Mouse (Mus musculus): ENCODE results near the gene Afap1. TPM values are rescaled to one million over a fixed set of nuclear protein-coding genes. Genes with fewer than 3 reads are reported as not detected.

Gene Afap1
- polyA plus RNA-seq, 1 experiment: 17.2 TPM

GRCm38 (mm10) chr5:35971841-35972578 is 78.9 kb downstream of the Afap1 start:
- no peaks in the 10 kb centered on the region; the same call in 1 of the 2 replicates for H3K4me1 ChIP-seq (ENCODE audit: control insufficient read depth, insufficient read depth, low read length)
- TF ChIP-seq POLR2A (IDR thresholded peaks at IDR 0.05; ENCODE audit: low read depth, low read length) (no peak), CTCF (conservative IDR thresholded peaks at IDR 0.05; ENCODE audit: insufficient read depth, insufficient read length, low read depth, low read length) (peak; percentile 90)
- 61% methylated on average over 10 of the region's 10 CpGs for WGBS

GRCm38 (mm10) chr5:35972739-35973138 is 79.6 kb downstream of the Afap1 start:
- Histone ChIP-seq H3K4me1 (ENCODE audit: control insufficient read depth, insufficient read depth, low read length) (no peaks in the 10 kb centered on the region; the same call in 1 of the 2 replicates), H3K36me3 (ENCODE audit: control insufficient read depth, insufficient read depth, low read length) (no peaks in the 10 kb centered on the region), H3K27ac (ENCODE audit: insufficient read depth, low read depth, low read length) (no peak overlapping the region), H3K4me3 (ENCODE audit: insufficient read depth, low read depth, low read length) (no peak overlapping the region), H3K27me3 (replicated peaks; ENCODE audit: control insufficient read depth, insufficient read depth, low read length) (no peaks in the 10 kb centered on the region)
- TF ChIP-seq POLR2A (IDR thresholded peaks at IDR 0.05; ENCODE audit: low read depth, low read length): no peak
- 81% methylated on average over 7 of the region's 7 CpGs for WGBS
- DNase-seq: no peak

More at GRCm38 (mm10) chr5:35971841-35972578, 78.9 kb downstream of the Afap1 start:
- peak; percentile 69 for DNase-seq
- Histone ChIP-seq H3K36me3 (ENCODE audit: control insufficient read depth, insufficient read depth, low read length) (no peaks in the 10 kb centered on the region), H3K4me3 (ENCODE audit: insufficient read depth, low read depth, low read length) (no peak overlapping the region), H3K27me3 (replicated peaks; ENCODE audit: control insufficient read depth, insufficient read depth, low read length) (no peaks in the 10 kb centered on the region), H3K27ac (ENCODE audit: insufficient read depth, low read depth, low read length) (no peak overlapping the region)

- no peaks in the 10 kb centered on the region for H3K36me3 ChIP-seq (ENCODE audit: control insufficient read depth, insufficient read depth, low read length)
- 37% methylated on average over 12 of the region's 12 CpGs for WGBS
These were observed 80.7 kb downstream of the Afap1 start for GRCm38 (mm10) chr5:35973800-35974199.

GRCm38 (mm10) chr5:35974265-35974664 is 81.1 kb downstream of the Afap1 start:
- peak overlapping the region; percentile 17 for H3K27ac ChIP-seq (ENCODE audit: insufficient read depth, low read depth, low read length)
- H3K4me1 ChIP-seq (ENCODE audit: control insufficient read depth, insufficient read depth, low read length): no peaks in the 10 kb centered on the region; the same call in 1 of the 2 replicates
- no peak overlapping the region for H3K4me3 ChIP-seq (ENCODE audit: insufficient read depth, low read depth, low read length)
- no peak for TF ChIP-seq CTCF (conservative IDR thresholded peaks at IDR 0.05; ENCODE audit: insufficient read depth, insufficient read length, low read depth, low read length)
- no peak for TF ChIP-seq POLR2A (IDR thresholded peaks at IDR 0.05; ENCODE audit: low read depth, low read length)
- no peak for DNase-seq
- WGBS: 74% methylated on average over 15 of the region's 15 CpGs
- H3K36me3 ChIP-seq (ENCODE audit: control insufficient read depth, insufficient read depth, low read length): no peaks in the 10 kb centered on the region
- H3K27me3 ChIP-seq (replicated peaks; ENCODE audit: control insufficient read depth, insufficient read depth, low read length): no peaks in the 10 kb centered on the region

More at GRCm38 (mm10) chr5:35973800-35974199, 80.7 kb downstream of the Afap1 start:
- peak; percentile 84 for DNase-seq
- H3K4me3 ChIP-seq (ENCODE audit: insufficient read depth, low read depth, low read length): peak overlapping the region; percentile 11; the same call in 1 of the 2 replicates
- no peaks in the 10 kb centered on the region for H3K27me3 ChIP-seq (replicated peaks; ENCODE audit: control insufficient read depth, insufficient read depth, low read length)
- TF ChIP-seq POLR2A (IDR thresholded peaks at IDR 0.05; ENCODE audit: low read depth, low read length): no peak
- TF ChIP-seq CTCF (conservative IDR thresholded peaks at IDR 0.05; ENCODE audit: insufficient read depth, insufficient read length, low read depth, low read length): no peak
- H3K4me1 ChIP-seq (ENCODE audit: control insufficient read depth, insufficient read depth, low read length): no peaks in the 10 kb centered on the region; the same call in 1 of the 2 replicates
- H3K27ac ChIP-seq (ENCODE audit: insufficient read depth, low read depth, low read length): peak overlapping the region; percentile 21

GRCm38 (mm10) chr5:35975681-35976080 is 82.6 kb downstream of the Afap1 start:
- Histone ChIP-seq H3K27ac (ENCODE audit: insufficient read depth, low read depth, low read length) (no peak overlapping the region), H3K36me3 (ENCODE audit: control insufficient read depth, insufficient read depth, low read length) (no peaks in the 10 kb centered on the region), H3K4me1 (ENCODE audit: control insufficient read depth, insufficient read depth, low read length) (no peaks in the 10 kb centered on the region; the same call in 1 of the 2 replicates), H3K27me3 (replicated peaks; ENCODE audit: control insufficient read depth, insufficient read depth, low read length) (no peaks in the 10 kb centered on the region), H3K4me3 (ENCODE audit: insufficient read depth, low read depth, low read length) (no peak overlapping the region)
- DNase-seq: peak; percentile 57
- 13% methylated on average over 5 of the region's 5 CpGs for WGBS
- peak; percentile 82 for TF ChIP-seq CTCF (conservative IDR thresholded peaks at IDR 0.05; ENCODE audit: insufficient read depth, insufficient read length, low read depth, low read length)
- no peak for TF ChIP-seq POLR2A (IDR thresholded peaks at IDR 0.05; ENCODE audit: low read depth, low read length)

GRCm38 (mm10) chr5:35980542-35980941 is 87.4 kb downstream of the Afap1 start:
- no peak for DNase-seq
- Histone ChIP-seq H3K27me3 (replicated peaks; ENCODE audit: control insufficient read depth, insufficient read depth, low read length) (no peaks in the 10 kb centered on the region), H3K4me3 (ENCODE audit: insufficient read depth, low read depth, low read length) (no peak overlapping the region), H3K4me1 (ENCODE audit: control insufficient read depth, insufficient read depth, low read length) (no peaks in the 10 kb centered on the region), H3K27ac (ENCODE audit: insufficient read depth, low read depth, low read length) (no peak overlapping the region), H3K36me3 (ENCODE audit: control insufficient read depth, insufficient read depth, low read length) (no peaks in the 10 kb centered on the region)
- WGBS: 76% methylated on average over 5 of the region's 5 CpGs
- TF ChIP-seq POLR2A (IDR thresholded peaks at IDR 0.05; ENCODE audit: low read depth, low read length) (no peak), CTCF (conservative IDR thresholded peaks at IDR 0.05; ENCODE audit: insufficient read depth, insufficient read length, low read depth, low read length) (no peak)

- DNase-seq: no peak
- 75% methylated on average over 5 of the region's 5 CpGs for WGBS
- no peak for TF ChIP-seq POLR2A (IDR thresholded peaks at IDR 0.05; ENCODE audit: low read depth, low read length)
- no peak for TF ChIP-seq CTCF (conservative IDR thresholded peaks at IDR 0.05; ENCODE audit: insufficient read depth, insufficient read length, low read depth, low read length)
- Histone ChIP-seq H3K27me3 (replicated peaks; ENCODE audit: control insufficient read depth, insufficient read depth, low read length) (no peaks in the 10 kb centered on the region), H3K4me1 (ENCODE audit: control insufficient read depth, insufficient read depth, low read length) (no peaks in the 10 kb centered on the region), H3K27ac (ENCODE audit: insufficient read depth, low read depth, low read length) (no peak overlapping the region), H3K36me3 (ENCODE audit: control insufficient read depth, insufficient read depth, low read length) (no peaks in the 10 kb centered on the region), H3K4me3 (ENCODE audit: insufficient read depth, low read depth, low read length) (no peak overlapping the region)
These were observed 88.2 kb downstream of the Afap1 start for GRCm38 (mm10) chr5:35981341-35981740.

Measured in kidney, adult 2 months (tissue).